Mouse (Mus musculus): Measurements from ENCODE around the gene Scgb1a1. TPM values are rescaled to one million over a fixed set of nuclear protein-coding genes. Genes with fewer than 3 reads are reported as not detected.

Scgb1a1 gene
- polyA plus RNA-seq, 1 experiment from 2014 or later: not detected

- ATAC-seq (ENCODE audit: low FRiP score, low TSS enrichment): no peak
- Histone ChIP-seq H3K4me2 (ENCODE audit: low read length) (no peak overlapping the region), H3K9me3 (ENCODE audit: control insufficient read depth, low read length) (no peaks in the 10 kb centered on the region), H3K36me3 (ENCODE audit: control insufficient read depth, insufficient read depth, low read length) (peaks cover 8% of the 10 kb centered on the region), H3K4me1 (ENCODE audit: control insufficient read depth, insufficient read depth, low read length) (no peaks in the 10 kb centered on the region), H3K27ac (replicated peaks; ENCODE audit: low read depth, low read length) (no peak overlapping the region), H3K4me3 (replicated peaks; ENCODE audit: low read depth, low read length) (no peak overlapping the region), H3K9ac (replicated peaks; ENCODE audit: low read length) (no peak overlapping the region), H3K27me3 (ENCODE audit: control insufficient read depth, insufficient read depth, low read length) (no peaks in the 10 kb centered on the region)
- no peak for DNase-seq
- 89% methylated on average over 3 of the region's 3 CpGs for WGBS
Measured at GRCm38 (mm10) chr19:9119655-9120425, 32.1 kb upstream of the Scgb1a1 start.

DNA sequence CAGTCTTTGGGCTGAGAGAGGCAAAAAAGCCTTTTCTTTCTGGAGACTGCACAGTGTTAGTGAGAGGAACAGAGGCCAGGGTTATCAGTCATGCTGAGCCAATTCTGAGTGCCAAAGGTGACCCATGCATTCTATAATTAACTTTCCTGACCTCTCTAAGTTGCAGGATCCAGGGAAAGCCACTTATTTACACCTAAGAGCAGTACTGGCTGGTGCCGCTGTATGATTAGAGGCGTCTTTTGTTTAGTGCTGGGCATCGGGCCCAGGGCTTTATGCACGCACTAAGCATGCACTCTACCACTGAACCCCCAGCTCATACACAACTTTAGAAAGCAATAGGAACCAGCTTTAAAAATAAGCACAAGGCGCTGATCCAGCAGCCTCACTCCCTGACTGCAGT is 29.5 kb upstream of the Scgb1a1 start:
- Histone ChIP-seq H3K27ac (replicated peaks; ENCODE audit: low read depth, low read length) (no peak overlapping the region), H3K4me2 (ENCODE audit: low read length) (no peak overlapping the region), H3K27me3 (ENCODE audit: control insufficient read depth, insufficient read depth, low read length) (no peaks in the 10 kb centered on the region), H3K36me3 (ENCODE audit: control insufficient read depth, insufficient read depth, low read length) (peaks cover 15% of the 10 kb centered on the region), H3K4me1 (ENCODE audit: control insufficient read depth, insufficient read depth, low read length) (no peaks in the 10 kb centered on the region), H3K4me3 (replicated peaks; ENCODE audit: low read depth, low read length) (no peak overlapping the region), H3K9ac (replicated peaks; ENCODE audit: low read length) (no peak overlapping the region), H3K9me3 (ENCODE audit: control insufficient read depth, low read length) (no peaks in the 10 kb centered on the region)
- WGBS: 84% methylated on average over 5 of the region's 5 CpGs
- peak; percentile 24 for DNase-seq
- ATAC-seq (ENCODE audit: low FRiP score, low TSS enrichment): no peak

DNA sequence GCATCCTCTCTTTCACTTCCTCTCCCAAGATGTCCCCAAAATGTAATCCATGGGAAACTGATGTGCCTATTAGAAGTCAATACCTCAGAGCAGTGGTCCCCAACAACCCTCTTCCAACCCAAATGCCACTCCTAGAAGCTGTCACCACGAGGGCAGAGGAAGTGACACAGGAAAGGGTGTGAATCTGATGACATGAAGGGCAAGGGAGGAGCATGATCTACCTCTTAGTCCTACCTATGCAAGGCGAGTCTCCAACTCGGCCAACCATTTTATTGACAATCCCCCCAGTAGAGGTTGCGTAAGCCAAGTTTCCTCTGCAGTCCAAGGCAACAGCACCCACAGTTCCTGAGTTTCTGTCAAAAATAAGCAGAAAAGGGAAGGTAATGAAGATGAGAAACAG is 28.5 kb upstream of the Scgb1a1 start:
- DNase-seq (no peak), ATAC-seq (ENCODE audit: low FRiP score, low TSS enrichment) (no peak)
- Histone ChIP-seq H3K4me3 (replicated peaks; ENCODE audit: low read depth, low read length) (no peak overlapping the region), H3K36me3 (ENCODE audit: control insufficient read depth, insufficient read depth, low read length) (peaks cover 15% of the 10 kb centered on the region), H3K27ac (replicated peaks; ENCODE audit: low read depth, low read length) (no peak overlapping the region), H3K9ac (replicated peaks; ENCODE audit: low read length) (no peak overlapping the region), H3K4me2 (ENCODE audit: low read length) (no peak overlapping the region), H3K27me3 (ENCODE audit: control insufficient read depth, insufficient read depth, low read length) (no peaks in the 10 kb centered on the region), H3K4me1 (ENCODE audit: control insufficient read depth, insufficient read depth, low read length) (no peaks in the 10 kb centered on the region), H3K9me3 (ENCODE audit: control insufficient read depth, low read length) (no peaks in the 10 kb centered on the region)
- 86% methylated on average over 4 of the region's 4 CpGs for WGBS

- WGBS: 77% methylated on average over 8 of the region's 8 CpGs
- peaks cover 11% of the 10 kb centered on the region for H3K36me3 ChIP-seq (ENCODE audit: control insufficient read depth, insufficient read depth, low read length)
- no peak for DNase-seq
Measured at GRCm38 (mm10) chr19:9112043-9112442, 24.3 kb upstream of the Scgb1a1 start.

GRCm38 (mm10) chr19:9110182-9110869 is 22.6 kb upstream of the Scgb1a1 start:
- no peak overlapping the region for H3K9ac ChIP-seq (replicated peaks; ENCODE audit: low read length)
- peaks cover 6% of the 10 kb centered on the region; the same call in 1 of the 2 replicates for H3K36me3 ChIP-seq (ENCODE audit: control insufficient read depth, insufficient read depth, low read length)
- H3K4me2 ChIP-seq (ENCODE audit: low read length): no peak overlapping the region
- no peak overlapping the region for H3K27ac ChIP-seq (replicated peaks; ENCODE audit: low read depth, low read length)
- WGBS: 48% methylated on average over 4 of the region's 4 CpGs
- ATAC-seq (ENCODE audit: low FRiP score, low TSS enrichment) (peak; percentile 80; the same call in 1 of the 2 replicates), DNase-seq (peak; percentile 91)
- H3K4me3 ChIP-seq (replicated peaks; ENCODE audit: low read depth, low read length): no peak overlapping the region
- no peaks in the 10 kb centered on the region for H3K27me3 ChIP-seq (ENCODE audit: control insufficient read depth, insufficient read depth, low read length)
- no peaks in the 10 kb centered on the region for H3K9me3 ChIP-seq (ENCODE audit: control insufficient read depth, low read length)
- no peaks in the 10 kb centered on the region for H3K4me1 ChIP-seq (ENCODE audit: control insufficient read depth, insufficient read depth, low read length)

More at GRCm38 (mm10) chr19:9112043-9112442, 24.3 kb upstream of the Scgb1a1 start:
- no peaks in the 10 kb centered on the region for H3K9me3 ChIP-seq (ENCODE audit: control insufficient read depth, low read length)
- H3K9ac ChIP-seq (replicated peaks; ENCODE audit: low read length): no peak overlapping the region
- H3K4me1 ChIP-seq (ENCODE audit: control insufficient read depth, insufficient read depth, low read length): no peaks in the 10 kb centered on the region
- ATAC-seq (ENCODE audit: low FRiP score, low TSS enrichment): no peak
- no peaks in the 10 kb centered on the region for H3K27me3 ChIP-seq (ENCODE audit: control insufficient read depth, insufficient read depth, low read length)
- H3K27ac ChIP-seq (replicated peaks; ENCODE audit: low read depth, low read length): no peak overlapping the region
- no peak overlapping the region for H3K4me3 ChIP-seq (replicated peaks; ENCODE audit: low read depth, low read length)
- no peak overlapping the region for H3K4me2 ChIP-seq (ENCODE audit: low read length)

DNA sequence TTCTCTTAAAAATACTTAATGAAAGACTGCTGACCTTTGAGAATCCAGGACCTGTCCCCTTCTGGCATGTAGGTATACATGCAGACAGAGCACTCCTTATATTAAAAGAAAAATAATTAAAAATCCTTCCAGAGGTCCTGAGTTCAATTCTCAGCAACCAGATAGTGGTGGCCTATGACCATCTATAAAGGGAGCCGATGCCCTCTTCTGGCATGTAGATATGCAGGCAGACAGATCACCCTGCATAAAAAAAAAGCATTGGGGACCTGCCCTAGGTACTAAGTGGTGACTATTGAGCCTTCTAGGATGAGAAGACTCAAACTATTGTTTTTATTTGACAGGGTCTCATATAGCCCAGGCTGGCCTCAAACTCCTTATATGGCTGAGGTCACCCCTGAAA is 20.8 kb upstream of the Scgb1a1 start:
- H3K36me3 ChIP-seq (ENCODE audit: control insufficient read depth, insufficient read depth, low read length): peaks cover 4% of the 10 kb centered on the region; the same call in 1 of the 2 replicates
- DNase-seq (no peak), ATAC-seq (ENCODE audit: low FRiP score, low TSS enrichment) (no peak)
- H3K27ac ChIP-seq (replicated peaks; ENCODE audit: low read depth, low read length): no peak overlapping the region
- H3K9ac ChIP-seq (replicated peaks; ENCODE audit: low read length): no peak overlapping the region
- H3K9me3 ChIP-seq (ENCODE audit: control insufficient read depth, low read length): no peaks in the 10 kb centered on the region
- H3K4me2 ChIP-seq (ENCODE audit: low read length): no peak overlapping the region
- WGBS: 89% methylated on average over 1 of the region's 1 CpGs
- no peaks in the 10 kb centered on the region for H3K4me1 ChIP-seq (ENCODE audit: control insufficient read depth, insufficient read depth, low read length)
- H3K27me3 ChIP-seq (ENCODE audit: control insufficient read depth, insufficient read depth, low read length): no peaks in the 10 kb centered on the region
- H3K4me3 ChIP-seq (replicated peaks; ENCODE audit: low read depth, low read length): no peak overlapping the region

GRCm38 (mm10) chr19:9107379-9107755 is 19.6 kb upstream of the Scgb1a1 start:
- WGBS: 81% methylated on average over 1 of the region's 1 CpGs
- H3K9me3 ChIP-seq (ENCODE audit: control insufficient read depth, low read length): no peaks in the 10 kb centered on the region
- no peaks in the 10 kb centered on the region for H3K27me3 ChIP-seq (ENCODE audit: control insufficient read depth, insufficient read depth, low read length)
- H3K36me3 ChIP-seq (ENCODE audit: control insufficient read depth, insufficient read depth, low read length): no peaks in the 10 kb centered on the region
- H3K4me3 ChIP-seq (replicated peaks; ENCODE audit: low read depth, low read length): no peak overlapping the region
- no peak overlapping the region for H3K4me2 ChIP-seq (ENCODE audit: low read length)
- H3K27ac ChIP-seq (replicated peaks; ENCODE audit: low read depth, low read length): no peak overlapping the region
- H3K9ac ChIP-seq (replicated peaks; ENCODE audit: low read length): no peak overlapping the region
- ATAC-seq (ENCODE audit: low FRiP score, low TSS enrichment) (no peak), DNase-seq (no peak)
- no peaks in the 10 kb centered on the region for H3K4me1 ChIP-seq (ENCODE audit: control insufficient read depth, insufficient read depth, low read length)

- WGBS: 77% methylated on average over 4 of the region's 4 CpGs
Measured at GRCm38 (mm10) chr19:9106751-9107378, 19.1 kb upstream of the Scgb1a1 start.

More at GRCm38 (mm10) chr19:9106751-9107378, 19.1 kb upstream of the Scgb1a1 start:
- Histone ChIP-seq H3K9me3 (ENCODE audit: control insufficient read depth, low read length) (no peaks in the 10 kb centered on the region), H3K9ac (replicated peaks; ENCODE audit: low read length) (no peak overlapping the region), H3K4me2 (ENCODE audit: low read length) (no peak overlapping the region), H3K27me3 (ENCODE audit: control insufficient read depth, insufficient read depth, low read length) (no peaks in the 10 kb centered on the region), H3K4me1 (ENCODE audit: control insufficient read depth, insufficient read depth, low read length) (no peaks in the 10 kb centered on the region), H3K36me3 (ENCODE audit: control insufficient read depth, insufficient read depth, low read length) (no peaks in the 10 kb centered on the region), H3K27ac (replicated peaks; ENCODE audit: low read depth, low read length) (no peak overlapping the region), H3K4me3 (replicated peaks; ENCODE audit: low read depth, low read length) (no peak overlapping the region)
- ATAC-seq (ENCODE audit: low FRiP score, low TSS enrichment) (no peak), DNase-seq (no peak)
